ENCODE assay signal across 16 mouse cellular contexts in genomic region chr7:116462114-116462513, GRCm38 (mm10). TPM values are rescaled to one million over a fixed set of nuclear protein-coding genes. Genes with fewer than 3 reads are reported as not detected.
A peak's percentile ranks its signal among the peaks of the same experiment; 100 is the strongest.
DNase-seq lines count a peak whose midpoint lies in the region; ATAC-seq lines count a peak whose summit lies in the region.
"Had no signal": no experiment of that assay in that cellular context is flagged by ENCODE, and none has a peak within 500 bp of the region (broad histone marks: within the 10 kb centered on the region; RNA-seq: fewer than 3 reads in every experiment).

No protein-coding gene starts in this region.

- peak; percentile 19 for DNase-seq in adrenal gland, postnatal 10 days
- no peak for DNase-seq in adrenal gland, postnatal 36 days
- DNase-seq in 3T3-L1 (ENCODE audit: low read depth, low spot score) = peak; percentile 57
- DNase-seq in lung, postnatal 10 days = peak; percentile 24
- DNase-seq in ovary, postnatal 10 days (ENCODE audit: low spot score) = no peak
- DNase-seq in yolk sac, embryonic 10.5 days (ENCODE audit: low spot score) = no peak
- no peak for DNase-seq in hindbrain, embryonic 10.5 days (ENCODE audit: low spot score)
- DNase-seq: B cell, adult 2 months; cerebellum, adult 11-12 months; gastrocnemius, postnatal 25 days; layer of hippocampus, adult 9-11 months had no signal

- ATAC-seq in common myeloid progenitor, adult 5-6 weeks (replicated peaks; ENCODE audit: low read depth, poor library complexity, severe bottlenecking) = 0 out of 2 replicates have a peak, but pooled peaks have one; percentile 10
- ATAC-seq: forebrain, embryonic 16.5 days had no signal

- no peak overlapping the region for H3K4me3 ChIP-seq in hindbrain, embryonic 10.5 days
- H3K4me3 ChIP-seq: hindbrain, embryonic 15.5 days; kidney, embryonic 15.5 days had no signal

- H3K27ac ChIP-seq in hindbrain, embryonic 10.5 days = no peak overlapping the region
- H3K27ac ChIP-seq: hindbrain, embryonic 15.5 days; kidney, embryonic 15.5 days; liver, embryonic 14.5 days had no signal

- WGBS in hindbrain, embryonic 10.5 days = 59% methylated on average over 8 of the region's 8 CpGs

- H3K9me3 ChIP-seq in hindbrain, embryonic 10.5 days = no peaks in the 10 kb centered on the region
- H3K9me3 ChIP-seq: hindbrain, embryonic 15.5 days; kidney, embryonic 15.5 days had no signal

- H3K36me3 ChIP-seq in hindbrain, embryonic 10.5 days = no peaks in the 10 kb centered on the region
- H3K36me3 ChIP-seq: hindbrain, embryonic 15.5 days; kidney, embryonic 15.5 days had no signal

- peaks cover 4% of the 10 kb centered on the region; the same call in 1 of the 2 replicates for H3K4me1 ChIP-seq in hindbrain, embryonic 10.5 days (replicated peaks)
- H3K4me1 ChIP-seq: hindbrain, embryonic 15.5 days; kidney, embryonic 15.5 days had no signal

- H3K27me3 ChIP-seq in hindbrain, embryonic 10.5 days (ENCODE audit: insufficient read depth, poor library complexity, severe bottlenecking) = no peaks in the 10 kb centered on the region
- H3K27me3 ChIP-seq: hindbrain, embryonic 15.5 days; kidney, embryonic 15.5 days had no signal

RNA-seq across cellular contexts. Expression of gene Pik3c2a, which starts 18.9 kb away (rescaled TPM):
- total RNA-seq in adrenal gland, postnatal 10 days (2021) = 10 to 100 TPM; 27.0 to 31.5 TPM
- 10 to 100 TPM; 36.5 to 36.7 TPM for total RNA-seq in adrenal gland, postnatal 36 days (2021)
- 4.5 and 6.4 TPM in 2 replicates for total RNA-seq in common myeloid progenitor, adult 5-6 weeks (2017)
- 22.5 and 28.4 TPM in 2 replicates for polyA plus RNA-seq in hindbrain, embryonic 10.5 days (2016; fragmentation: Nextera tagmentation; extraction: Ambion mirVana)

RNA-seq across cellular contexts. Expression of gene Nucb2, which starts 42.1 kb away (rescaled TPM):
- total RNA-seq in adrenal gland, postnatal 10 days (2021) = 10 to 100 TPM; 24.9 to 25.0 TPM
- 10 to 100 TPM; 19.6 to 23.5 TPM for total RNA-seq in adrenal gland, postnatal 36 days (2021)
- total RNA-seq in common myeloid progenitor, adult 5-6 weeks (2017) = 7.7 and 14.3 TPM in 2 replicates
- polyA plus RNA-seq in hindbrain, embryonic 10.5 days (2016; fragmentation: Nextera tagmentation; extraction: Ambion mirVana) = 9.9 and 12.0 TPM in 2 replicates

Comparison
In these comparisons a context has a peak if more than half of its experiments do, and no peak if none do; other contexts are left out.
1. DNase-seq: peak in adrenal gland, postnatal 10 days (single experiment), 3T3-L1 (single experiment) and lung, postnatal 10 days (single experiment); none in adrenal gland, postnatal 36 days (0 of 2), ovary, postnatal 10 days (single experiment), yolk sac, embryonic 10.5 days (single experiment) and hindbrain, embryonic 10.5 days (single experiment).